Mouse (Mus musculus) heart, embryonic 16.5 days (tissue): ENCODE data around the gene Fuom. TPM values are rescaled to one million over a fixed set of nuclear protein-coding genes. Genes with fewer than 3 reads are reported as not detected.

Experiments
- ATAC-seq: fragments of 200-750 bp; cut with Nextera tagmentation; replicated peaks from 2 replicates; pipeline ENCODE4 v1.8.0; 2017; ENCODE audit warnings: moderate number of reproducible peaks; ENCODE audit not compliant: insufficient read depth, low FRiP score; ENCODE audit errors: extremely low read depth
- H3K27ac ChIP-seq: fragments of 300-500 bp; sonication (generic); 2 replicates; pipeline ENCODE4 v1.5.1; 2014; ENCODE audit warnings: mild to moderate bottlenecking, low read length, control low read depth, moderate library complexity
- H3K27me3 ChIP-seq: fragments of 300-500 bp; sonication (generic); 2 replicates; pipeline ENCODE4 v1.6.1; 2014; ENCODE audit warnings: low read length, mixed read lengths; ENCODE audit not compliant: control insufficient read depth, insufficient read depth
- H3K36me3 ChIP-seq: fragments of 300-500 bp; sonication (generic); 2 replicates; pipeline ENCODE4 v1.6.1; 2014; ENCODE audit not compliant: control insufficient read depth, insufficient read depth
- H3K4me1 ChIP-seq: fragments of 300-500 bp; sonication (generic); 2 replicates; pipeline ENCODE4 v1.6.1; 2014; ENCODE audit warnings: low read length, mixed read lengths; ENCODE audit not compliant: control insufficient read depth, insufficient read depth
- H3K4me2 ChIP-seq: fragments of 300-500 bp; sonication (generic); 2 replicates; pipeline ENCODE4 v1.6.1; 2014; ENCODE audit warnings: low read depth, mild to moderate bottlenecking, control low read depth, low read length
- H3K4me3 ChIP-seq: fragments of 300-500 bp; sonication (generic); 2 replicates; pipeline ENCODE4 v1.5.1; 2014; ENCODE audit warnings: mild to moderate bottlenecking, control low read depth, low read length
- H3K9ac ChIP-seq: fragments of 300-500 bp; sonication (generic); 2 replicates; pipeline ENCODE4 v1.6.1; 2014; ENCODE audit warnings: low read length, control low read depth
- H3K9me3 ChIP-seq: fragments of 300-500 bp; sonication (generic); replicated peaks from 2 replicates; pipeline ENCODE4 v1.6.1; 2016; ENCODE audit warnings: low read length; ENCODE audit not compliant: control insufficient read depth
- WGBS: fragments of 180-500 bp; shearing (Covaris S2); extraction: QIAGEN DNeasy Blood & Tissue Kit; methylation state at CpG from one replicate; pipeline ENCODE4 v1.1.7; 2014; 5-methylcytosine and 5-hydroxymethylcytosine counted together
- polyA plus RNA-seq: library from polyadenylated mRNA; unstranded; fragments of >200 nt; fragmentation: Nextera tagmentation; extraction: Ambion mirVana; gene quantifications from 2 replicates; pipeline ENCODE4 v1.2.1, GENCODE M21; 2015

Fuom gene
- polyA plus RNA-seq, 1 experiment from 2014 or later: 93.9 TPM

DNA sequence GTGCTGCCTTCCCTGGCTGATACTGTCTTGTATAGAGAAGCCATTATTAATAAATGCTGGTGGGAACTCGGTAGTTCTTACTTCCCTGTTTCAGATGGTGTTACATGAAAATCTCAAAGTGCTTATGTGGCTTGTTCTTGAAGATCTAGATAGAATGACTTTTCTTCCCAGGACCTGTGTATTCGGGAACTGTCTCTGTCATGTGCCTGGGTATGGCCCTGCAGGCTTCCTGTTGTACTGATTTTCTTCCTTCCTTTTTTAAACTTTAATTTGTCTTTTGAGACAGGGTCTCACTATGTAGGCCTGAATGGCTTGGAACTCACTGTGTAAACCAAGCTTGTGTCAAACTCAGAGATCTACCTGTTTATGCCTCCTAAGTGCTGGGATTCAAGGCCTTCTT is 25.7 kb upstream of the Fuom start:
- no peak overlapping the region for H3K9ac ChIP-seq
- WGBS: 77% methylated on average over 2 of the region's 2 CpGs
- H3K27me3 ChIP-seq: no peaks in the 10 kb centered on the region
- ATAC-seq: no peak
- no peak overlapping the region for H3K4me3 ChIP-seq
- peaks cover 5% of the 10 kb centered on the region for H3K4me1 ChIP-seq
- peaks cover 6% of the 10 kb centered on the region; the same call in 1 of the 2 replicates for H3K36me3 ChIP-seq
- no peaks in the 10 kb centered on the region for H3K9me3 ChIP-seq
- no peak overlapping the region for H3K27ac ChIP-seq
- no peak overlapping the region for H3K4me2 ChIP-seq

GRCm38 (mm10) chr7:140126934-140127333 is 24.7 kb upstream of the Fuom start:
- 89% methylated on average over 3 of the region's 3 CpGs for WGBS
- peaks cover 5% of the 10 kb centered on the region for H3K4me1 ChIP-seq
- no peaks in the 10 kb centered on the region for H3K27me3 ChIP-seq
- no peak overlapping the region for H3K9ac ChIP-seq
- no peak overlapping the region for H3K27ac ChIP-seq
- no peak overlapping the region for H3K4me3 ChIP-seq
- no peak for ATAC-seq
- H3K4me2 ChIP-seq: no peak overlapping the region; the same call in 1 of the 2 replicates
- no peaks in the 10 kb centered on the region for H3K9me3 ChIP-seq
- peaks cover 6% of the 10 kb centered on the region; the same call in 1 of the 2 replicates for H3K36me3 ChIP-seq

GRCm38 (mm10) chr7:140126022-140126350 is 23.7 kb upstream of the Fuom start:
- H3K27me3 ChIP-seq: no peaks in the 10 kb centered on the region
- ATAC-seq: no peak
- peak overlapping the region; percentile 79 for H3K9ac ChIP-seq
- H3K36me3 ChIP-seq: peaks cover 6% of the 10 kb centered on the region; the same call in 1 of the 2 replicates
- 3% methylated on average over 5 of the region's 5 CpGs for WGBS
- peak overlapping the region; percentile 17; the same call in 1 of the 2 replicates for H3K27ac ChIP-seq
- no peaks in the 10 kb centered on the region for H3K9me3 ChIP-seq
- H3K4me3 ChIP-seq: peak overlapping the region; percentile 72
- H3K4me2 ChIP-seq: peak overlapping the region; percentile 69
- peaks cover 5% of the 10 kb centered on the region for H3K4me1 ChIP-seq

DNA sequence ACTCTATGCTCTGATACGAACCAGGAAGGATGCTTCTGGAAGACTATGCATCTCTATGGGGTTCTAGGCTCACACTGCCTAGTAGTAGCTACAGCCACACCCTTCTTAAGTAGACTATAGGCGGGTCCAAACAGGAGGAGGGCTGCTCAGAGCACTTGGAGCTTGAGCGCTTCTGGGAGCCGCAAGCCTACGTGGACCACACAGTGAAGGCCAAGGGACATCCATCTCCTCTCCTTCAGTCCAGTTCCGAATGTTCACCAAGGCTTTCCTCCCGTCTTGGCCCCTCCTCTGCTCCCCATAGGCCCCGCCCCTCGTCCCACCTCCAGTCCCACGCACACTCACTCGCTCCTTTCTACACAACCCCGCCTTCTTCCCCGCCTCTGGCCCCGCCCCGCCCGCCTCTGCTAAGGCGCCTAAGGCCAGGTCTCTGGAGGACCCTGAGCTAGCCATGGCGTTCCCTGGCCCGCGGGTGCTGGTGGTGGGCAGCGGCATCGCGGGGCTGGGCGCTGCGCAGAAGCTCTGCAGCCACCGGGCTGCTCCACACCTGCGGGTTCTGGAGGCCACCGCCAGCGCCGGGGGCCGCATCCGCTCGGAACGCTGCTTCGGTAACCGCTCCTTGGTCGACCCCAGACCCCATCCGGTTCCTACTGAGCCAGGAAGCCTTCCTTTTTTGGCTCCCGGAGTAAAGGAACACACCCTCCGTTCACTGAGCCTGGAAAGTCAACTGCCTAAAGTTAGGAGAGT is 23.2 kb upstream of the Fuom start:
- H3K27ac ChIP-seq: peak overlapping the region; percentile 17; the same call in 1 of the 2 replicates
- 2% methylated on average over 40 of the region's 40 CpGs for WGBS

DNA sequence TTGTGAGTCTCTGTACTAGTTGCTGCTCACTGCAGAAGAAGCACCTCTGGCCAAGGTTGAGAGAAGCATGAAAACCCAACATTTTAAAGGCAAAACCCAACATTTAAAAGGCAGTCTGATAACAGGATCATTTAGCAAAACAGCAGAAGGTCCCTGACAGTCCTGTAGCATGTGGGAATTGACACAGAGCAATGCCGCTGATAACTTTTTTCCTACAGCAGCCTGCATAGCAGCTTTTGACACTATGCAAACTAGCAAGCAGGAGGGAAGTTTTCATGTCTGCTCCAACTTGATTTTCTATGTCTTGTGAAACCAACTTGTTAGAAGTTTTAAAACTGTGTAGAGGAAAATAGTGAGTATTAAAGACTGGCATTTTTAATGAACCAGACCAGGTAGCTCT is 22.1 kb upstream of the Fuom start:
- Histone ChIP-seq H3K27ac (no peak overlapping the region), H3K4me3 (no peak overlapping the region), H3K4me2 (no peak overlapping the region), H3K4me1 (peaks cover 5% of the 10 kb centered on the region), H3K9ac (no peak overlapping the region), H3K27me3 (no peaks in the 10 kb centered on the region), H3K36me3 (no peaks in the 10 kb centered on the region), H3K9me3 (no peaks in the 10 kb centered on the region)
- no peak for ATAC-seq
- WGBS: 80% methylated on average over 1 of the region's 1 CpGs

More for the DNA sequence above, 23.2 kb upstream of the Fuom start:
- ATAC-seq: peak; percentile 98
- Histone ChIP-seq H3K4me2 (peak overlapping the region; percentile 69), H3K27me3 (no peaks in the 10 kb centered on the region), H3K36me3 (0 out of 2 replicates have a peak, but pooled peaks cover 3% of the 10 kb centered on the region), H3K9me3 (no peaks in the 10 kb centered on the region), H3K4me1 (peaks cover 5% of the 10 kb centered on the region), H3K9ac (peak overlapping the region; percentile 79), H3K4me3 (peak overlapping the region; percentile 72)

- Histone ChIP-seq H3K4me3 (no peak overlapping the region), H3K4me1 (peaks cover 5% of the 10 kb centered on the region), H3K36me3 (no peaks in the 10 kb centered on the region), H3K27ac (no peak overlapping the region), H3K4me2 (no peak overlapping the region), H3K9me3 (no peaks in the 10 kb centered on the region), H3K9ac (no peak overlapping the region), H3K27me3 (no peaks in the 10 kb centered on the region)
- no peak for ATAC-seq
- 20% methylated on average over 4 of the region's 4 CpGs for WGBS
Measured at GRCm38 (mm10) chr7:140122765-140123164, 20.5 kb upstream of the Fuom start.

GRCm38 (mm10) chr7:140121338-140121910 is 19.2 kb upstream of the Fuom start:
- WGBS: 58% methylated on average over 11 of the region's 13 CpGs
- Histone ChIP-seq H3K27ac (no peak overlapping the region), H3K36me3 (no peaks in the 10 kb centered on the region), H3K4me3 (no peak overlapping the region), H3K27me3 (no peaks in the 10 kb centered on the region), H3K9ac (no peak overlapping the region), H3K4me1 (peaks cover 4% of the 10 kb centered on the region; the same call in 1 of the 2 replicates), H3K9me3 (no peaks in the 10 kb centered on the region), H3K4me2 (no peak overlapping the region)
- ATAC-seq: no peak

- ATAC-seq: no peak
- Histone ChIP-seq H3K4me2 (no peak overlapping the region), H3K4me3 (no peak overlapping the region), H3K4me1 (0 out of 2 replicates have a peak, but pooled peaks cover under 1% of the 10 kb centered on the region), H3K9me3 (no peaks in the 10 kb centered on the region), H3K9ac (no peak overlapping the region), H3K36me3 (no peaks in the 10 kb centered on the region), H3K27me3 (no peaks in the 10 kb centered on the region), H3K27ac (no peak overlapping the region)
- 84% methylated on average over 2 of the region's 2 CpGs for WGBS
Measured at GRCm38 (mm10) chr7:140120484-140120883, 18.2 kb upstream of the Fuom start.

GRCm38 (mm10) chr7:140116329-140117054 is 14.3 kb upstream of the Fuom start, which contains the start of gene Echs1:
TSS of gene Echs1 (minus strand) at chr7:140116476.
- WGBS: 3% methylated on average over 28 of the region's 28 CpGs
- peak within 1 kb of the TSS; percentile 94 for H3K27ac ChIP-seq
- no peaks in the 10 kb centered on the region for H3K27me3 ChIP-seq
- H3K4me2 ChIP-seq: peak within 1 kb of the TSS; percentile 80
- H3K9ac ChIP-seq: peak within 1 kb of the TSS; percentile 90
- peak; percentile 95 for ATAC-seq
- H3K4me3 ChIP-seq: peak within 1 kb of the TSS; percentile 75
- peaks cover 9% of the 10 kb centered on the region for H3K36me3 ChIP-seq
- H3K9me3 ChIP-seq: no peaks in the 10 kb centered on the region
- 0 out of 2 replicates have a peak, but pooled peaks cover 3% of the 10 kb centered on the region for H3K4me1 ChIP-seq
